Mouse (Mus musculus): ENCODE measurements around the gene Rpa1. TPM values are rescaled to one million over a fixed set of nuclear protein-coding genes. Genes with fewer than 3 reads are reported as not detected.

Gene Rpa1
- polyA plus RNA-seq, 2 experiments: 55.3 to 93.2 TPM

- Histone ChIP-seq H3K4me1 (replicated peaks; ENCODE audit: control insufficient read depth in 2 of 2, insufficient read depth in 2 of 2, low read length in 1 of 2) (peaks cover 7 to 8% of the 10 kb centered on the region in 2 experiments), H3K27ac (no peak overlapping the region), H3K36me3 (replicated peaks; ENCODE audit: control insufficient read depth, insufficient read depth, low read depth) (no peaks in the 10 kb centered on the region), H3K4me2 (ENCODE audit: low read depth) (no peak overlapping the region), H3K27me3 (ENCODE audit: control insufficient read depth, insufficient read depth, low read length) (no peaks in the 10 kb centered on the region), H3K9ac (replicated peaks) (no peak overlapping the region), H3K4me3 (ENCODE audit: insufficient read depth in 1 of 2, low read depth in 2 of 2, low read length in 2 of 2) (no peak overlapping the region), H3K9me3 (ENCODE audit: control insufficient read depth, low read length) (no peaks in the 10 kb centered on the region)
- WGBS (ENCODE audit: insufficient replicate concordance): 74% methylated on average over 3 of the region's 3 CpGs
- DNase-seq (ENCODE audit: low read depth in 3 of 3, low spot score in 3 of 3) (no peak), ATAC-seq (ENCODE audit: insufficient read depth) (no peak)
- TF ChIP-seq CTCF (IDR thresholded peaks at IDR 0.05; ENCODE audit: low read depth) (no peak), EP300 (IDR thresholded peaks at IDR 0.05; ENCODE audit: low read depth) (no peak)
Observed at GRCm38 (mm10) chr11:75262181-75262580, 85.9 kb downstream of the Rpa1 start.

GRCm38 (mm10) chr11:75261730-75262129, 86.4 kb downstream of the Rpa1 start:
- Histone ChIP-seq H3K27ac (no peak overlapping the region), H3K4me1 (replicated peaks; ENCODE audit: control insufficient read depth in 2 of 2, insufficient read depth in 2 of 2, low read length in 1 of 2) (peaks cover 7 to 8% of the 10 kb centered on the region in 2 experiments), H3K27me3 (ENCODE audit: control insufficient read depth, insufficient read depth, low read length) (no peaks in the 10 kb centered on the region), H3K9me3 (ENCODE audit: control insufficient read depth, low read length) (no peaks in the 10 kb centered on the region), H3K4me3 (ENCODE audit: insufficient read depth in 1 of 2, low read depth in 2 of 2, low read length in 2 of 2) (no peak overlapping the region), H3K4me2 (ENCODE audit: low read depth) (no peak overlapping the region), H3K9ac (replicated peaks) (no peak overlapping the region), H3K36me3 (replicated peaks; ENCODE audit: control insufficient read depth, insufficient read depth, low read depth) (no peaks in the 10 kb centered on the region)
- ATAC-seq (ENCODE audit: insufficient read depth) (no peak), DNase-seq (ENCODE audit: low read depth in 3 of 3, low spot score in 3 of 3) (no peak)
- TF ChIP-seq CTCF (IDR thresholded peaks at IDR 0.05; ENCODE audit: low read depth) (no peak), EP300 (IDR thresholded peaks at IDR 0.05; ENCODE audit: low read depth) (no peak)
- 62% methylated on average over 4 of the region's 4 CpGs for WGBS (ENCODE audit: insufficient replicate concordance)

GRCm38 (mm10) chr11:75261016-75261415, 87.1 kb downstream of the Rpa1 start:
- no peaks in the 10 kb centered on the region for H3K36me3 ChIP-seq (replicated peaks; ENCODE audit: control insufficient read depth, insufficient read depth, low read depth)
- 74% methylated on average over 2 of the region's 2 CpGs for WGBS (ENCODE audit: insufficient replicate concordance)
- DNase-seq (ENCODE audit: low read depth in 3 of 3, low spot score in 3 of 3): no peak

GRCm38 (mm10) chr11:75259996-75260561, 88.0 kb downstream of the Rpa1 start:
- Histone ChIP-seq H3K4me1 (replicated peaks; ENCODE audit: control insufficient read depth in 2 of 2, insufficient read depth in 2 of 2, low read length in 1 of 2) (peaks cover 7 to 9% of the 10 kb centered on the region in 2 experiments), H3K27ac (no peak overlapping the region), H3K4me3 (ENCODE audit: insufficient read depth in 1 of 2, low read depth in 2 of 2, low read length in 2 of 2) (no peak overlapping the region), H3K4me2 (ENCODE audit: low read depth) (no peak overlapping the region), H3K36me3 (replicated peaks; ENCODE audit: control insufficient read depth, insufficient read depth, low read depth) (no peaks in the 10 kb centered on the region), H3K27me3 (ENCODE audit: control insufficient read depth, insufficient read depth, low read length) (no peaks in the 10 kb centered on the region), H3K9me3 (ENCODE audit: control insufficient read depth, low read length) (no peaks in the 10 kb centered on the region), H3K9ac (replicated peaks) (no peak overlapping the region)
- ATAC-seq (ENCODE audit: insufficient read depth): no peak
- WGBS (ENCODE audit: insufficient replicate concordance): 69% methylated on average over 10 of the region's 10 CpGs
- no peak for TF ChIP-seq CTCF (IDR thresholded peaks at IDR 0.05; ENCODE audit: low read depth)
- no peak for TF ChIP-seq EP300 (IDR thresholded peaks at IDR 0.05; ENCODE audit: low read depth)
- DNase-seq (ENCODE audit: low read depth in 3 of 3, low spot score in 3 of 3): no peak

More at GRCm38 (mm10) chr11:75261016-75261415, 87.1 kb downstream of the Rpa1 start:
- no peak overlapping the region for H3K27ac ChIP-seq
- TF ChIP-seq CTCF (IDR thresholded peaks at IDR 0.05; ENCODE audit: low read depth) (no peak), EP300 (IDR thresholded peaks at IDR 0.05; ENCODE audit: low read depth) (no peak)
- H3K4me1 ChIP-seq (replicated peaks; ENCODE audit: control insufficient read depth in 2 of 2, insufficient read depth in 2 of 2, low read length in 1 of 2): peaks cover 7 to 8% of the 10 kb centered on the region in 2 experiments
- H3K9me3 ChIP-seq (ENCODE audit: control insufficient read depth, low read length): no peaks in the 10 kb centered on the region
- ATAC-seq (ENCODE audit: insufficient read depth): no peak
- H3K4me2 ChIP-seq (ENCODE audit: low read depth): no peak overlapping the region
- H3K4me3 ChIP-seq (ENCODE audit: insufficient read depth in 1 of 2, low read depth in 2 of 2, low read length in 2 of 2): no peak overlapping the region
- no peak overlapping the region for H3K9ac ChIP-seq (replicated peaks)
- H3K27me3 ChIP-seq (ENCODE audit: control insufficient read depth, insufficient read depth, low read length): no peaks in the 10 kb centered on the region

GRCm38 (mm10) chr11:75259416-75259815, 88.7 kb downstream of the Rpa1 start:
- H3K4me3 ChIP-seq (ENCODE audit: insufficient read depth in 1 of 2, low read depth in 2 of 2, low read length in 2 of 2): no peak overlapping the region
- H3K27ac ChIP-seq: no peak overlapping the region
- ATAC-seq (ENCODE audit: insufficient read depth) (no peak), DNase-seq (ENCODE audit: low read depth in 3 of 3, low spot score in 3 of 3) (no peak)
- H3K9me3 ChIP-seq (ENCODE audit: control insufficient read depth, low read length): no peaks in the 10 kb centered on the region
- H3K4me1 ChIP-seq (replicated peaks; ENCODE audit: control insufficient read depth in 2 of 2, insufficient read depth in 2 of 2, low read length in 1 of 2): peaks cover 13 to 15% of the 10 kb centered on the region in 2 experiments
- H3K4me2 ChIP-seq (ENCODE audit: low read depth): no peak overlapping the region
- no peaks in the 10 kb centered on the region for H3K36me3 ChIP-seq (replicated peaks; ENCODE audit: control insufficient read depth, insufficient read depth, low read depth)
- TF ChIP-seq CTCF (IDR thresholded peaks at IDR 0.05; ENCODE audit: low read depth) (no peak), EP300 (IDR thresholded peaks at IDR 0.05; ENCODE audit: low read depth) (no peak)
- 72% methylated on average over 6 of the region's 6 CpGs for WGBS (ENCODE audit: insufficient replicate concordance)
- no peak overlapping the region for H3K9ac ChIP-seq (replicated peaks)
- H3K27me3 ChIP-seq (ENCODE audit: control insufficient read depth, insufficient read depth, low read length): no peaks in the 10 kb centered on the region

All from liver, embryonic 14.5 days (tissue).